Mouse (Mus musculus): ENCODE data around the gene 3110040M04Rik. TPM values are rescaled to one million over a fixed set of nuclear protein-coding genes. Genes with fewer than 3 reads are reported as not detected.

Gene 3110040M04Rik
- total and polyA plus RNA-seq, 3 experiments: not detected

GRCm38 (mm10) chr1:151177030-151177936 lies 26.6 kb upstream of the 3110040M04Rik start (continued):
- 0 out of 2 replicates have a peak, but pooled peaks have one; percentile 66 for TF ChIP-seq NELFE (IDR thresholded peaks at IDR 0.05; ENCODE audit: low read depth, low read length)

- H3K4me2 ChIP-seq (ENCODE audit: insufficient read depth, low read depth, poor library complexity, severe bottlenecking): peak overlapping the region; percentile 53
- no peaks in the 10 kb centered on the region for H3K9me3 ChIP-seq (replicated peaks; ENCODE audit: low read length)
- DNase-seq (ENCODE audit: extremely low read depth): no peak
- TF ChIP-seq SIN3A (IDR thresholded peaks at IDR 0.05; ENCODE audit: low read length): no peak
- TF ChIP-seq POLR2A (IDR thresholded peaks at IDR 0.05; ENCODE audit: low read depth, low read length): no peak
- TF ChIP-seq USF1 (IDR thresholded peaks at IDR 0.05; ENCODE audit: low read depth, low read length): no peak
- no peak; the same call in 1 of the 2 replicates for TF ChIP-seq HCFC1 (IDR thresholded peaks at IDR 0.05; ENCODE audit: low read depth, low read length)
- TF ChIP-seq E2F4 (IDR thresholded peaks at IDR 0.05; ENCODE audit: insufficient replicate concordance, low read depth, low read length): no peak
- TF ChIP-seq RCOR1 (conservative IDR thresholded peaks at IDR 0.05; ENCODE audit: low read depth, low read length): peak; percentile 9
- TF ChIP-seq MYC (IDR thresholded peaks at IDR 0.05; ENCODE audit: low read depth, low read length): 0 out of 2 replicates have a peak, but pooled peaks have one; percentile 40
- TF ChIP-seq JUN (IDR thresholded peaks at IDR 0.05; ENCODE audit: insufficient read depth, low read depth, low read length): no peak
- TF ChIP-seq UBTF (IDR thresholded peaks at IDR 0.05; ENCODE audit: low read depth, low read length): no peak
- TF ChIP-seq CHD2 (IDR thresholded peaks at IDR 0.05; ENCODE audit: low read length): peak; percentile 50; the same call in 1 of the 2 replicates
- no peak for TF ChIP-seq NRF1 (IDR thresholded peaks at IDR 0.05; ENCODE audit: low read depth, low read length)
- no peak for TF ChIP-seq MAFK (IDR thresholded peaks at IDR 0.05; ENCODE audit: insufficient replicate concordance, low read length)
- no peak for TF ChIP-seq ETS1 (conservative IDR thresholded peaks at IDR 0.05; ENCODE audit: low read depth, low read length)
- peak; percentile 43; the same call in 1 of the 2 replicates for TF ChIP-seq ELF1 (IDR thresholded peaks at IDR 0.05; ENCODE audit: low read depth, low read length)
- TF ChIP-seq CHD1 (IDR thresholded peaks at IDR 0.05; ENCODE audit: low read depth, low read length): 0 out of 2 replicates have a peak, but pooled peaks have one; percentile 51
- TF ChIP-seq MAZ (IDR thresholded peaks at IDR 0.05; ENCODE audit: low read depth, low read length): 0 out of 2 replicates have a peak, but pooled peaks have one; percentile 7
- no peak for TF ChIP-seq TCF12 (IDR thresholded peaks at IDR 0.05; ENCODE audit: low read depth, low read length)
- TF ChIP-seq KAT2A (IDR thresholded peaks at IDR 0.05; ENCODE audit: insufficient replicate concordance, low read length): 0 out of 2 replicates have a peak, but pooled peaks have one; percentile 34
- no peak for TF ChIP-seq ZNF384 (IDR thresholded peaks at IDR 0.05; ENCODE audit: low read depth, low read length)
- TF ChIP-seq BHLHE40 (IDR thresholded peaks at IDR 0.05; ENCODE audit: low read depth, low read length): no peak
- TF ChIP-seq EP300 (IDR thresholded peaks at IDR 0.05; ENCODE audit: low read length): no peak; the same call in 1 of the 2 replicates
- no peak for TF ChIP-seq JUND (conservative IDR thresholded peaks at IDR 0.05; ENCODE audit: low read depth, low read length)
- no peak; the same call in 1 of the 2 replicates for TF ChIP-seq MAX (IDR thresholded peaks at IDR 0.05; ENCODE audit: low read length)
- no peak for TF ChIP-seq POLR2AphosphoS2 (IDR thresholded peaks at IDR 0.05; ENCODE audit: low read depth, low read length)
- H3K27ac ChIP-seq (ENCODE audit: insufficient read depth, low read depth): no peak overlapping the region
- dilution Hi-C loops (cut with MboI; ENCODE audit: extremely low pct_ligation_motif_present, extremely low pct_unique_long_range_greater_than_20kb, low sequenced_read_pairs): no loop called here
- H3K36me3 ChIP-seq (replicated peaks in 1 of 2; ENCODE audit: control insufficient read depth in 1 of 2, insufficient read depth in 1 of 2, low read length in 1 of 2): no peaks in the 10 kb centered on the region
- H3K4me3 ChIP-seq (replicated peaks in 1 of 3; ENCODE audit: low read depth in 2 of 3, low read length in 2 of 3, poor library complexity in 1 of 3): peak overlapping the region; percentile 21 to 41 (median 37)
- H3K27me3 ChIP-seq (replicated peaks): no peaks in the 10 kb centered on the region
- H3K9ac ChIP-seq (ENCODE audit: insufficient read depth, low read depth): peak overlapping the region; percentile 10
- no peaks in the 10 kb centered on the region for H3K79me2 ChIP-seq (replicated peaks; ENCODE audit: control insufficient read depth, extremely low read depth, insufficient read depth, poor library complexity, severe bottlenecking)
- H3K4me1 ChIP-seq (ENCODE audit: control insufficient read depth in 1 of 2, insufficient read depth in 2 of 2): peaks cover 0 to 26% of the 10 kb centered on the region in 2 experiments; a peak in 3 of 4 replicates
- in situ Hi-C loops (cut with MboI; ENCODE audit: low pct_ligation_motif_present, low pct_unique_long_range_greater_than_20kb, low sequenced_read_pairs): no loop called here
Measured at GRCm38 (mm10) chr1:151177937-151178271, 26.0 kb upstream of the 3110040M04Rik start.
